In the genomic region with DNA sequence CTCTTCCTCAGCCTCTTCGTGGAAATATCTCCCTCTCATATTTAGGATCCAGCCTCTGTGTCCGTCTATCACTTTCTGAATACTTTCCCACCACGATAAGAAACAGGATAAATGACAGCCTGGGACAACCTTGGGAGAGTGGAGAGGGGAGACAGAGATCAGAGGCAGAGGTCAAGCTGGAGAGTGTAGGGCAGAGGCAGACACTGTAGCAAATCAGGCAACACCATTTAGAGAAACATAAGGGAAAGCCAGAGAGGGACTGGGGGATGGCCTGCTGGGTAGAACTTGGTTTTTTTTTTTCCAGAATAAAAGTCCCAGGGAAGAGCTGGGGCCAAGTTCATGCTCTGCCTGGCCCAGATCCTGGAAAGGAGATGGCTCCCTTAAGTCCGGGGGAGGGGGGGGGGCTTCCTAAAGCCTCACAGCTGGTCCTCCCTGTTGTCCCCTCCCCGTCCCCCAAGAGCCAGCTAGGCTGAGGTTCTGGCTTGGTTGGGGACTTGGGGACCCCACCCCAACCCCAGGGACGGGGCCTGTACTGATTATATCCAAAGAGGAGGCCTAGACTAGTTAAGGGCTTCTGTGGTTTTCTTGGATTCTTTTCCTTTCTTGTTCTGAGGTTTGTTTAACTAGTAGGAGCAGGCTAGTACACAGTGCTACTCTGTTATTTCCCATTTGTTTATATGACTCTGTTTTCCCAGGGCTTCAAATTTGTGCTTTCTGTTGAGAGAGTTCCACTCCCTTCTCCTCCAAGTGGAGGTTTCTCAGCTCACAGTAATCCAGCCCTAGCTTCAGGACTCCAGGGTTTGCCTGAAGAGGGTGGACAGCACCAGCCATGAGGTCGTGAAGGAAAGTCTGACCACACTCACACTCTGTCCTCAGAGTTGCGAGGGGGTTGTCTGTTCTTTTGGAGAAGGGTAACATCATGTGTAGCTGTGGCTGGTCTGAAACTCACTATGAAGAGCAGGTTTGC, we compare ENCODE assay signal across 8 mouse cellular contexts. TPM values are rescaled to one million over a fixed set of nuclear protein-coding genes. Genes with fewer than 3 reads are reported as not detected.
DNase-seq lines count a peak whose midpoint lies in the region; ATAC-seq and TF ChIP-seq lines count a peak whose summit lies in the region.

No protein-coding gene starts in this region.

- H3K4me2 ChIP-seq in hindbrain, embryonic 11.5 days (replicated peaks; ENCODE audit: low read depth, low read length), result no peak overlapping the region
- H3K4me2 ChIP-seq in CH12.LX (ENCODE audit: insufficient read depth, low read depth, poor library complexity, severe bottlenecking), result peak overlapping the region; percentile 90
- peak overlapping the region; percentile 68; the same call in 1 of the 2 replicates for H3K4me2 ChIP-seq in limb, embryonic 14.5 days (replicated peaks; ENCODE audit: low read depth, low read length, severe bottlenecking)

- H3K9ac ChIP-seq in hindbrain, embryonic 11.5 days (ENCODE audit: low read depth, low read length), result no peak overlapping the region
- H3K9ac ChIP-seq in CH12.LX (ENCODE audit: insufficient read depth, low read depth), result peak overlapping the region; percentile 71
- H3K9ac ChIP-seq in limb, embryonic 14.5 days (ENCODE audit: low read depth, low read length, severe bottlenecking), result no peak overlapping the region

- dilution Hi-C loops in CH12.LX (cut with MboI; ENCODE audit: extremely low pct_ligation_motif_present, extremely low pct_unique_long_range_greater_than_20kb, low sequenced_read_pairs), result no loop called here

- no peak for TF ChIP-seq CTCF in CH12.LX (conservative IDR thresholded peaks at IDR 0.05 in 1 of 2, IDR thresholded peaks at IDR 0.05 in 1 of 2; ENCODE audit: low read depth in 2 of 2, low read length in 2 of 2)

- H3K4me1 ChIP-seq in hindbrain, embryonic 10.5 days (replicated peaks), result peaks cover 48% of the 10 kb centered on the region
- peaks cover 14% of the 10 kb centered on the region for H3K4me1 ChIP-seq in hindbrain, embryonic 11.5 days (replicated peaks; ENCODE audit: control insufficient read depth, insufficient read depth, low read length)
- peaks cover 20 to 36% of the 10 kb centered on the region in 2 experiments for H3K4me1 ChIP-seq in CH12.LX (ENCODE audit: control insufficient read depth in 1 of 2, insufficient read depth in 2 of 2)
- peaks cover 51% of the 10 kb centered on the region for H3K4me1 ChIP-seq in heart, embryonic 10.5 days
- peaks cover 33% of the 10 kb centered on the region for H3K4me1 ChIP-seq in limb, embryonic 14.5 days (ENCODE audit: control insufficient read depth, insufficient read depth, low read length)

- 56% methylated on average over 8 of the region's 8 CpGs for WGBS in hindbrain, embryonic 10.5 days
- 59% methylated on average over 8 of the region's 8 CpGs for WGBS in hindbrain, embryonic 11.5 days
- WGBS in heart, embryonic 10.5 days, result 41% methylated on average over 8 of the region's 8 CpGs
- WGBS in limb, embryonic 14.5 days, result 56% methylated on average over 8 of the region's 8 CpGs

- H3K4me3 ChIP-seq in hindbrain, embryonic 10.5 days, result 0 out of 2 replicates have a peak overlapping the region, but pooled peaks have one; percentile 57
- H3K4me3 ChIP-seq in hindbrain, embryonic 11.5 days (ENCODE audit: low read depth, low read length), result no peak overlapping the region
- H3K4me3 ChIP-seq in CH12.LX (replicated peaks in 1 of 3; ENCODE audit: low read depth in 2 of 3, low read length in 2 of 3, poor library complexity in 1 of 3), result peak overlapping the region in 1 of 3 experiments; percentile 5
- H3K4me3 ChIP-seq in heart, embryonic 10.5 days, result peak overlapping the region; percentile 70
- H3K4me3 ChIP-seq in limb, embryonic 14.5 days (replicated peaks; ENCODE audit: low read length), result no peak overlapping the region

- H3K36me3 ChIP-seq in hindbrain, embryonic 10.5 days, result peaks cover 31% of the 10 kb centered on the region
- no peaks in the 10 kb centered on the region for H3K36me3 ChIP-seq in hindbrain, embryonic 11.5 days (ENCODE audit: control insufficient read depth, insufficient read depth, low read length)
- H3K36me3 ChIP-seq in CH12.LX (replicated peaks in 1 of 2; ENCODE audit: control insufficient read depth in 1 of 2, insufficient read depth in 1 of 2, low read length in 1 of 2), result peaks cover 18 to 33% of the 10 kb centered on the region in 2 experiments
- H3K36me3 ChIP-seq in heart, embryonic 10.5 days, result peaks cover 18% of the 10 kb centered on the region
- H3K36me3 ChIP-seq in limb, embryonic 14.5 days (ENCODE audit: control insufficient read depth, insufficient read depth, low read length), result peaks cover 11% of the 10 kb centered on the region

- peak overlapping the region; percentile 88 for H3K27ac ChIP-seq in hindbrain, embryonic 10.5 days
- no peak overlapping the region for H3K27ac ChIP-seq in hindbrain, embryonic 11.5 days (ENCODE audit: low read depth, low read length)
- peak overlapping the region; percentile 65 for H3K27ac ChIP-seq in CH12.LX (ENCODE audit: insufficient read depth, low read depth)
- peak overlapping the region; percentile 87 for H3K27ac ChIP-seq in heart, embryonic 10.5 days
- H3K27ac ChIP-seq in limb, embryonic 14.5 days (replicated peaks; ENCODE audit: low read depth, low read length), result peak overlapping the region; percentile 76; the same call in 1 of the 2 replicates

- TF ChIP-seq POLR2A in CH12.LX (IDR thresholded peaks at IDR 0.05; ENCODE audit: low read depth, low read length), result no peak
- TF ChIP-seq POLR2A in limb, embryonic 14.5 days (IDR thresholded peaks at IDR 0.05; ENCODE audit: borderline replicate concordance, extremely low read depth, insufficient read depth, insufficient read length), result no peak

- in situ Hi-C loops in CH12.LX (cut with MboI; ENCODE audit: low pct_ligation_motif_present, low pct_unique_long_range_greater_than_20kb, low sequenced_read_pairs), result loop anchor here (5.0 to 10.0 kb wide), 2 partner anchors 39 to 106 kb away; partner anchors contain the start of gene Ube2j2

- peaks cover 24% of the 10 kb centered on the region for H3K27me3 ChIP-seq in hindbrain, embryonic 10.5 days (ENCODE audit: insufficient read depth, poor library complexity, severe bottlenecking)
- 0 out of 2 replicates have a peak, but pooled peaks cover 3% of the 10 kb centered on the region for H3K27me3 ChIP-seq in hindbrain, embryonic 11.5 days (ENCODE audit: control insufficient read depth, insufficient read depth, low read length)
- H3K27me3 ChIP-seq in CH12.LX (replicated peaks), result no peaks in the 10 kb centered on the region
- H3K27me3 ChIP-seq in heart, embryonic 10.5 days (ENCODE audit: insufficient read depth, poor library complexity, severe bottlenecking), result peaks cover 17% of the 10 kb centered on the region
- no peaks in the 10 kb centered on the region for H3K27me3 ChIP-seq in limb, embryonic 14.5 days (ENCODE audit: control insufficient read depth, insufficient read depth, low read length)

- TF ChIP-seq RAD21 in CH12.LX (IDR thresholded peaks at IDR 0.05; ENCODE audit: low read depth, low read length), result no peak

- 0 out of 2 replicates have a peak, but pooled peaks cover under 1% of the 10 kb centered on the region for H3K79me2 ChIP-seq in CH12.LX (replicated peaks; ENCODE audit: control insufficient read depth, extremely low read depth, insufficient read depth, poor library complexity, severe bottlenecking)

- ATAC-seq in hindbrain, embryonic 11.5 days (ENCODE audit: low FRiP score), result no peak
- no peak for ATAC-seq in limb, embryonic 14.5 days (ENCODE audit: low FRiP score, low read depth)

- H3K9me3 ChIP-seq in hindbrain, embryonic 10.5 days, result no peaks in the 10 kb centered on the region
- H3K9me3 ChIP-seq in hindbrain, embryonic 11.5 days (ENCODE audit: control insufficient read depth, low read length), result no peaks in the 10 kb centered on the region
- peaks cover 3% of the 10 kb centered on the region for H3K9me3 ChIP-seq in CH12.LX (replicated peaks; ENCODE audit: low read length)
- H3K9me3 ChIP-seq in heart, embryonic 10.5 days, result no peaks in the 10 kb centered on the region
- no peaks in the 10 kb centered on the region for H3K9me3 ChIP-seq in limb, embryonic 14.5 days (ENCODE audit: control insufficient read depth, low read length)

- TF ChIP-seq EP300 in CH12.LX (IDR thresholded peaks at IDR 0.05; ENCODE audit: low read length), result no peak

- no peak for DNase-seq in hindbrain, embryonic 10.5 days (ENCODE audit: low spot score)
- no peak for DNase-seq in hindbrain, embryonic 11.5 days (ENCODE audit: low spot score)
- no peak for DNase-seq in CH12.LX (ENCODE audit: extremely low read depth)
- DNase-seq in heart, embryonic 10.5 days (ENCODE audit: low spot score), result no peak
- DNase-seq in limb, embryonic 14.5 days (ENCODE audit: low spot score), result no peak
- DNase-seq in natural killer cell, adult 2 months (ENCODE audit: low spot score in 2 of 2), result no peak
- no peak for DNase-seq in ovary, postnatal 36 days (ENCODE audit: low spot score)
- DNase-seq in urinary bladder, adult 18-20 months (ENCODE audit: low spot score in 2 of 2), result no peak

RNA-seq across cellular contexts. Expression of gene Mxra8, which starts 1.0 kb away (rescaled TPM):
- 56.1 and 56.7 TPM in 2 replicates for polyA plus RNA-seq in hindbrain, embryonic 10.5 days (2016; fragmentation: Nextera tagmentation; extraction: Ambion mirVana)
- polyA plus RNA-seq in hindbrain, embryonic 11.5 days (2014; fragmentation: Nextera tagmentation; extraction: Ambion mirVana), result 31.1 and 36.8 TPM in 2 replicates
- total RNA-seq in CH12.LX (2012; rRNA removed) (17.2 and 24.0 TPM in 2 replicates), CH12.LX (2014; rRNA removed) (8.8 and 10.8 TPM in 2 replicates)
- 10.8 and 12.4 TPM in 2 replicates for polyA plus RNA-seq in CH12.LX (2012; ENCODE audit: insufficient read length, low read depth)
- 39.0 and 50.5 TPM in 2 replicates for polyA plus RNA-seq in heart, embryonic 10.5 days (2016; fragmentation: Nextera tagmentation; extraction: Ambion mirVana)
- 218 and 302 TPM in 2 replicates for polyA plus RNA-seq in limb, embryonic 14.5 days (2012; rRNA removed)
- polyA plus RNA-seq in limb, embryonic 14.5 days (2014; fragmentation: Nextera tagmentation; extraction: Ambion mirVana), result 109 and 120 TPM in 2 replicates

RNA-seq across cellular contexts. Expression of gene Aurkaip1, which starts 7.4 kb away (rescaled TPM):
- polyA plus RNA-seq in hindbrain, embryonic 10.5 days (2016; fragmentation: Nextera tagmentation; extraction: Ambion mirVana), result 171 and 186 TPM in 2 replicates
- 112 and 123 TPM in 2 replicates for polyA plus RNA-seq in hindbrain, embryonic 11.5 days (2014; fragmentation: Nextera tagmentation; extraction: Ambion mirVana)
- total RNA-seq in CH12.LX (2012; rRNA removed) (142 and 149 TPM in 2 replicates), CH12.LX (2014; rRNA removed) (162 and 182 TPM in 2 replicates)
- 138 and 141 TPM in 2 replicates for polyA plus RNA-seq in CH12.LX (2012; ENCODE audit: insufficient read length, low read depth)
- 157 and 170 TPM in 2 replicates for polyA plus RNA-seq in heart, embryonic 10.5 days (2016; fragmentation: Nextera tagmentation; extraction: Ambion mirVana)
- 112 and 114 TPM in 2 replicates for polyA plus RNA-seq in limb, embryonic 14.5 days (2012; rRNA removed)
- polyA plus RNA-seq in limb, embryonic 14.5 days (2014; fragmentation: Nextera tagmentation; extraction: Ambion mirVana), result 126 and 129 TPM in 2 replicates

RNA-seq across cellular contexts. Expression of gene Dvl1, which starts 8.7 kb away (rescaled TPM):
- 4.3 and 5.1 TPM in 2 replicates for polyA plus RNA-seq in hindbrain, embryonic 10.5 days (2016; fragmentation: Nextera tagmentation; extraction: Ambion mirVana)
- 7.5 and 8.8 TPM in 2 replicates for polyA plus RNA-seq in hindbrain, embryonic 11.5 days (2014; fragmentation: Nextera tagmentation; extraction: Ambion mirVana)
- 52.1 and 55.1 TPM in 2 replicates for total RNA-seq in CH12.LX (2012; rRNA removed)
- total RNA-seq in CH12.LX (2014; rRNA removed), result 25.8 and 28.5 TPM in 2 replicates
- 21.4 and 23.9 TPM in 2 replicates for polyA plus RNA-seq in CH12.LX (2012; ENCODE audit: insufficient read length, low read depth)
- 2.8 and 3.6 TPM in 2 replicates for polyA plus RNA-seq in heart, embryonic 10.5 days (2016; fragmentation: Nextera tagmentation; extraction: Ambion mirVana)
- polyA plus RNA-seq in limb, embryonic 14.5 days (2012; rRNA removed), result 92.9 and 131 TPM in 2 replicates
- polyA plus RNA-seq in limb, embryonic 14.5 days (2014; fragmentation: Nextera tagmentation; extraction: Ambion mirVana), result 17.4 and 18.8 TPM in 2 replicates

RNA-seq across cellular contexts. Expression of gene Tas1r3, which starts 24.7 kb away (rescaled TPM):
- 0.37 and 0.41 TPM in 2 replicates for polyA plus RNA-seq in hindbrain, embryonic 10.5 days (2016; fragmentation: Nextera tagmentation; extraction: Ambion mirVana)
- 0.46 TPM in 2 replicates for polyA plus RNA-seq in hindbrain, embryonic 11.5 days (2014; fragmentation: Nextera tagmentation; extraction: Ambion mirVana)
- 0.63 and 0.89 TPM in 2 replicates for total RNA-seq in CH12.LX (2012; rRNA removed)
- total RNA-seq in CH12.LX (2014; rRNA removed), result 0.09 and 0.15 TPM in 2 replicates
- 0.34 and 0.47 TPM in 2 replicates for polyA plus RNA-seq in CH12.LX (2012; ENCODE audit: insufficient read length, low read depth)
- 0.13 and 0.14 TPM in 2 replicates for polyA plus RNA-seq in heart, embryonic 10.5 days (2016; fragmentation: Nextera tagmentation; extraction: Ambion mirVana)
- polyA plus RNA-seq in limb, embryonic 14.5 days (2012; rRNA removed), result 0.31 and 0.51 TPM in 2 replicates
- 0.32 and 0.37 TPM in 2 replicates for polyA plus RNA-seq in limb, embryonic 14.5 days (2014; fragmentation: Nextera tagmentation; extraction: Ambion mirVana)

RNA-seq across cellular contexts. Expression of gene Ccnl2, which starts 26.2 kb away (rescaled TPM):
- polyA plus RNA-seq in hindbrain, embryonic 10.5 days (2016; fragmentation: Nextera tagmentation; extraction: Ambion mirVana), result 167 and 178 TPM in 2 replicates
- 163 and 170 TPM in 2 replicates for polyA plus RNA-seq in hindbrain, embryonic 11.5 days (2014; fragmentation: Nextera tagmentation; extraction: Ambion mirVana)
- total RNA-seq in CH12.LX (2012; rRNA removed) (63.0 and 63.7 TPM in 2 replicates), CH12.LX (2014; rRNA removed) (67.7 and 79.7 TPM in 2 replicates)
- 59.6 and 64.8 TPM in 2 replicates for polyA plus RNA-seq in CH12.LX (2012; ENCODE audit: insufficient read length, low read depth)
- polyA plus RNA-seq in heart, embryonic 10.5 days (2016; fragmentation: Nextera tagmentation; extraction: Ambion mirVana), result 131 and 150 TPM in 2 replicates
- 273 and 304 TPM in 2 replicates for polyA plus RNA-seq in limb, embryonic 14.5 days (2012; rRNA removed)
- polyA plus RNA-seq in limb, embryonic 14.5 days (2014; fragmentation: Nextera tagmentation; extraction: Ambion mirVana), result 190 and 199 TPM in 2 replicates

Comparison
In these comparisons a context has a peak if more than half of its experiments do, and no peak if none do; other contexts are left out.
1. H3K4me3 ChIP-seq: peak in hindbrain, embryonic 10.5 days (single experiment) and heart, embryonic 10.5 days (single experiment); none in hindbrain, embryonic 11.5 days (single experiment) and limb, embryonic 14.5 days (single experiment).